Mouse (Mus musculus) left cerebral cortex, postnatal 25 days (tissue): Measurements from ENCODE around the gene Pdzd2. TPM values are rescaled to one million over a fixed set of nuclear protein-coding genes. Genes with fewer than 3 reads are reported as not detected.

Experiments
- DNase-seq, 2 experiments: peaks; one replicate each; pipeline ENCODE4 v3.0.0; 2022; ENCODE audit warnings: low spot score in 2 of 2, mixed read lengths in 1 of 2
- intact Hi-C: fragments of 180-260 bp; cut with DNase I; formaldehyde crosslinking; loops from one replicate; pipeline ENCODE4 v1.15.1; 2025
- total RNA-seq, 2 experiments: library from RNA; stranded (reverse); gene quantifications; 2 replicates each; pipeline ENCODE4 v1.2.3; 2021

Gene Pdzd2
- total RNA-seq, 2 experiments from 2014 or later: 79.8 to 89.9 TPM

GRCm38 (mm10) chr15:12517314-12517813 lies 222.4 kb downstream of the Pdzd2 start:
- no peak for DNase-seq
- intact Hi-C loops: no loop called here

GRCm38 (mm10) chr15:12515272-12515844 lies 224.4 kb downstream of the Pdzd2 start:
- DNase-seq: no peak
- intact Hi-C loops: no loop called here

GRCm38 (mm10) chr15:12513526-12513925 lies 226.2 kb downstream of the Pdzd2 start:
- intact Hi-C loops: no loop called here
- DNase-seq: no peak

- intact Hi-C loops: no loop called here
- no peak for DNase-seq
These were observed 230.9 kb downstream of the Pdzd2 start for GRCm38 (mm10) chr15:12508765-12509377.

- intact Hi-C loops: no loop called here
- DNase-seq: no peak
These were observed 232.2 kb downstream of the Pdzd2 start for GRCm38 (mm10) chr15:12507523-12507922.

GRCm38 (mm10) chr15:12506514-12506913 lies 233.2 kb downstream of the Pdzd2 start:
- intact Hi-C loops: no loop called here
- DNase-seq: peak in 1 of 2 experiments; percentile 66

- intact Hi-C loops: no loop called here
- DNase-seq: peak in 1 of 2 experiments; percentile 27
These were observed 233.6 kb downstream of the Pdzd2 start for GRCm38 (mm10) chr15:12506085-12506484.

- DNase-seq: no peak
- intact Hi-C loops: no loop called here
These were observed 234.2 kb downstream of the Pdzd2 start for GRCm38 (mm10) chr15:12505556-12505955.

- no peak for DNase-seq
- intact Hi-C loops: no loop called here
These were observed 235.8 kb downstream of the Pdzd2 start for GRCm38 (mm10) chr15:12503907-12504306.

- no peak for DNase-seq
- intact Hi-C loops: no loop called here
These were observed 237.7 kb downstream of the Pdzd2 start for GRCm38 (mm10) chr15:12501924-12502548.

GRCm38 (mm10) chr15:12500674-12501073 lies 239.1 kb downstream of the Pdzd2 start:
- intact Hi-C loops: no loop called here
- no peak for DNase-seq

GRCm38 (mm10) chr15:12494084-12494483 lies 245.6 kb downstream of the Pdzd2 start:
- DNase-seq: no peak
- intact Hi-C loops: no loop called here

- intact Hi-C loops: no loop called here
- no peak for DNase-seq
These were observed 246.5 kb downstream of the Pdzd2 start for GRCm38 (mm10) chr15:12493258-12493657.

GRCm38 (mm10) chr15:12490969-12491368 lies 248.8 kb downstream of the Pdzd2 start:
- intact Hi-C loops: no loop called here
- DNase-seq: peak; percentile 43 to 74

GRCm38 (mm10) chr15:12490527-12490926 lies 249.2 kb downstream of the Pdzd2 start:
- no peak for DNase-seq
- intact Hi-C loops: no loop called here

- DNase-seq: no peak
- intact Hi-C loops: no loop called here
These were observed 251.4 kb downstream of the Pdzd2 start for GRCm38 (mm10) chr15:12488316-12488715.

- no peak for DNase-seq
- intact Hi-C loops: no loop called here
These were observed 258.5 kb downstream of the Pdzd2 start for GRCm38 (mm10) chr15:12481261-12481660.

- intact Hi-C loops: no loop called here
- no peak for DNase-seq
These were observed 259.4 kb downstream of the Pdzd2 start for GRCm38 (mm10) chr15:12480369-12480768.

GRCm38 (mm10) chr15:12479326-12479725 lies 260.4 kb downstream of the Pdzd2 start:
- intact Hi-C loops: no loop called here
- DNase-seq: peak in 1 of 2 experiments; percentile 23

GRCm38 (mm10) chr15:12473596-12473995 lies 266.1 kb downstream of the Pdzd2 start:
- DNase-seq: peak in 1 of 2 experiments; percentile 26
- intact Hi-C loops: no loop called here

- no peak for DNase-seq
- intact Hi-C loops: no loop called here
These were observed 267.1 kb downstream of the Pdzd2 start for GRCm38 (mm10) chr15:12472646-12473045.
